Mouse (Mus musculus) olfactory bulb, adult 2 months (tissue): Measurements from ENCODE around the gene Ankrd42.

Experiments
- CTCF ChIP-seq: fragments of 200-500 bp; IDR thresholded peaks from 2 replicates; pipeline ENCODE4 v1.5.1; 2012; ENCODE audit warnings: low read depth, mild to moderate bottlenecking, low read length, moderate library complexity; ENCODE audit not compliant: insufficient read depth
- POLR2A ChIP-seq: fragments of 200-500 bp; IDR thresholded peaks from 2 replicates; pipeline ENCODE4 v1.6.1; 2012; ENCODE audit warnings: mild to moderate bottlenecking, low read depth, low read length, moderate library complexity; ENCODE audit not compliant: insufficient read depth

- no peak for TF ChIP-seq POLR2A
- no peak for TF ChIP-seq CTCF
Measured at GRCm38 (mm10) chr7:92590842-92591241, 46.1 kb downstream of the Ankrd42 start.
